Comparison of ENCODE assay signal across 22 mouse cellular contexts in genomic region chr13:73019181-73019580, GRCm38 (mm10).
A peak's percentile ranks its signal among the peaks of the same experiment; 100 is the strongest.
DNase-seq lines count a peak whose midpoint lies in the region; ATAC-seq and TF ChIP-seq lines count a peak whose summit lies in the region.
"Had no signal": no experiment of that assay in that cellular context is flagged by ENCODE, and none has a peak within 500 bp of the region (broad histone marks: within the 10 kb centered on the region; RNA-seq: fewer than 3 reads in every experiment).

No protein-coding gene starts in this region.

- whole genome bisulfite sequencing in midbrain, embryonic 10.5 days: 69% methylated on average over 10 of the region's 10 CpGs
- WGBS in midbrain, postnatal 0 days: 64% methylated on average over 10 of the region's 10 CpGs

- H3K27ac ChIP-seq in midbrain, embryonic 10.5 days (replicated peaks): 0 out of 2 replicates have a peak overlapping the region, but pooled peaks have one; percentile 9
- no peak overlapping the region for H3K27ac ChIP-seq in midbrain, postnatal 0 days (ENCODE audit: low read depth, low read length)
- H3K27ac ChIP-seq: embryonic facial prominence, embryonic 13.5 days; embryonic facial prominence, embryonic 15.5 days; forebrain, embryonic 10.5 days; forebrain, embryonic 12.5 days had no signal

- H3K4me1 ChIP-seq in midbrain, embryonic 10.5 days: peaks cover 22% of the 10 kb centered on the region
- no peaks in the 10 kb centered on the region for H3K4me1 ChIP-seq in midbrain, postnatal 0 days (ENCODE audit: insufficient read depth, low read length)
- H3K4me1 ChIP-seq: embryonic facial prominence, embryonic 13.5 days; embryonic facial prominence, embryonic 15.5 days; forebrain, embryonic 10.5 days; forebrain, embryonic 12.5 days had no signal

- no peak for ATAC-seq in midbrain, postnatal 0 days (ENCODE audit: low FRiP score)
- ATAC-seq: forebrain, embryonic 14.5 days; forebrain, embryonic 16.5 days had no signal

- H3K9me3 ChIP-seq in midbrain, embryonic 10.5 days (replicated peaks): no peaks in the 10 kb centered on the region
- H3K9me3 ChIP-seq in midbrain, postnatal 0 days (ENCODE audit: low read length): no peaks in the 10 kb centered on the region
- H3K9me3 ChIP-seq: embryonic facial prominence, embryonic 13.5 days; embryonic facial prominence, embryonic 15.5 days; forebrain, embryonic 10.5 days; forebrain, embryonic 12.5 days had no signal

- no peak overlapping the region for H3K4me3 ChIP-seq in midbrain, embryonic 10.5 days
- H3K4me3 ChIP-seq in midbrain, postnatal 0 days (ENCODE audit: low read depth, low read length): no peak overlapping the region
- H3K4me3 ChIP-seq: embryonic facial prominence, embryonic 13.5 days; embryonic facial prominence, embryonic 15.5 days; erythroblast, embryonic 14.5 days; forebrain, embryonic 10.5 days; forebrain, embryonic 12.5 days had no signal

- TF ChIP-seq CTCF in midbrain, postnatal 0 days (IDR thresholded peaks at IDR 0.05): no peak

- H3K36me3 ChIP-seq in midbrain, embryonic 10.5 days: no peaks in the 10 kb centered on the region
- H3K36me3 ChIP-seq in midbrain, postnatal 0 days (ENCODE audit: insufficient read depth, low read length): no peaks in the 10 kb centered on the region
- H3K36me3 ChIP-seq: embryonic facial prominence, embryonic 13.5 days; embryonic facial prominence, embryonic 15.5 days; forebrain, embryonic 10.5 days; forebrain, embryonic 12.5 days had no signal

- peaks cover 5% of the 10 kb centered on the region; the same call in 1 of the 2 replicates for H3K27me3 ChIP-seq in midbrain, embryonic 10.5 days (ENCODE audit: low read depth, poor library complexity, severe bottlenecking)
- no peaks in the 10 kb centered on the region for H3K27me3 ChIP-seq in midbrain, postnatal 0 days (ENCODE audit: insufficient read depth, low read length)
- H3K27me3 ChIP-seq: embryonic facial prominence, embryonic 13.5 days; embryonic facial prominence, embryonic 15.5 days had no signal

- no peak overlapping the region for H3K9ac ChIP-seq in midbrain, postnatal 0 days (replicated peaks; ENCODE audit: low read length, poor library complexity, severe bottlenecking)
- H3K9ac ChIP-seq: embryonic facial prominence, embryonic 13.5 days; embryonic facial prominence, embryonic 15.5 days; forebrain, embryonic 12.5 days had no signal

- intact Hi-C loops in heart, postnatal 36 days (cut with DNase I): no loop called here

- DNase-seq in heart, adult 11 months: peak; percentile 78
- no peak for DNase-seq in heart, postnatal 36 days
- DNase-seq in midbrain, embryonic 10.5 days (ENCODE audit: low spot score): no peak
- no peak for DNase-seq in midbrain, postnatal 0 days (ENCODE audit: low spot score)
- peak; percentile 29 for DNase-seq in testis, postnatal 10 days (ENCODE audit: low spot score)
- DNase-seq in testis, postnatal 14 days (ENCODE audit: low spot score): no peak
- DNase-seq: adrenal gland, adult 2 months; adrenal gland, postnatal 10 days; adrenal gland, postnatal 25 days; cerebellum, adult 11 months; cerebellum, adult 18-20 months; cerebellum, adult 8-10 months; cerebellum, adult 9-11 months; cerebellum, postnatal 14 days; cerebellum, postnatal 36 days had no signal

- H3K4me2 ChIP-seq in midbrain, postnatal 0 days (ENCODE audit: low read depth, low read length, poor library complexity, severe bottlenecking): no peak overlapping the region
- H3K4me2 ChIP-seq: embryonic facial prominence, embryonic 13.5 days; embryonic facial prominence, embryonic 15.5 days; forebrain, embryonic 12.5 days had no signal

Comparison
In these comparisons a context has a peak if more than half of its experiments do, and no peak if none do; other contexts are left out.
1. DNase-seq: peak in heart, adult 11 months (single experiment) and testis, postnatal 10 days (single experiment); none in heart, postnatal 36 days (0 of 2), midbrain, embryonic 10.5 days (single experiment), midbrain, postnatal 0 days (single experiment) and testis, postnatal 14 days (single experiment).